Mouse (Mus musculus): ENCODE measurements around the gene Rbm4.

DNA sequence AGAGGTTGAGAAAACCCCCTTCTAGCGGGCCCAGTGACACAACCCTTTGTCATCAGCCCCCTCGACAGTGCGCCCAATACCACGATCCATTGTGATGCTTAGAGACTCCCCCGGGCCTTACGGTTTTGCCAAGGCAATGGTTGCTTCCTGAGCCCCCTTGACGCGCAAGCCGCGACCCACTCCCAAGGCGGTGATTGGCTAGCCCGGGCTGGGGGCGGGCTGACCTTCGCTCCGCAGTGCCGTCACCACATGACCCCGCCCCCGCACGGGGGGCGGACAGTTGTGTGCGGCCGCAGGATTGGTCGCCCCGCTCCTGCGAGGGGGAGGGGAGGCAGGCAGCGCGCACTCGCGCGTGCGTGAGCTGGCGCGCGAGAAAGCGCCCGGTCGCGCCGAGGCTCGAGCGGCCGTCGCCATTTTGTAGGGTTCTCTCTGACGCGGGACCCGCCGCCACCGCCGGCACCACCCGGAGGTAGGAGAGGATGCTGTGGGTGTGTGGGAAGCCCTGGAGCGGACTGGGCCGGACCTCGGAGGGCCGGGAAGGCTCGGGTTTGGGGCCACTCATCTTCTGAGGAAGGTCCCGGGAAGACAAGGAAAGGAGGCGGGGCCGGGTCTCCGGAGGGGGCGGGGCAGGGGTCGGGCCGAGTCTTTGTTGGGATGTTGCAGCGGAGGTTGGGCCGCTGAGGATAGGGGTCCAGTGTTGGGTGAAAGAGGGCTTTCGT lies 37.3 kb downstream of the Rbm4 start, which contains the start of gene Rbm4b:
- no peak for TF ChIP-seq CTCF (IDR thresholded peaks at IDR 0.05; ENCODE audit: extremely low read depth, insufficient read depth, insufficient read length, insufficient replicate concordance)
- peak; percentile 61 for TF ChIP-seq POLR2A (IDR thresholded peaks at IDR 0.05; ENCODE audit: low read depth, low read length)
